Mouse (Mus musculus) intestine, embryonic 15.5 days (tissue): Measurements from ENCODE around the gene Taf3. TPM values are rescaled to one million over a fixed set of nuclear protein-coding genes. Genes with fewer than 3 reads are reported as not detected.

ENCODE experiments used
- ATAC-seq: fragments of 200-750 bp; cut with Nextera tagmentation; 2 replicates; pipeline ENCODE4 v1.8.0; 2017; ENCODE audit warnings: moderate TSS enrichment, moderate library complexity
- H3K27ac ChIP-seq: fragments of 300-500 bp; sonication (generic); 2 replicates; pipeline ENCODE4 v1.5.1; 2015; ENCODE audit warnings: mild to moderate bottlenecking, inconsistent platforms
- H3K27me3 ChIP-seq: fragments of 300-500 bp; sonication (generic); replicated peaks from 2 replicates; pipeline ENCODE4 v1.6.1; 2015; ENCODE audit warnings: inconsistent platforms
- H3K36me3 ChIP-seq: fragments of 300-500 bp; sonication (generic); 2 replicates; pipeline ENCODE4 v1.6.1; 2015; ENCODE audit warnings: inconsistent platforms
- H3K4me1 ChIP-seq: fragments of 300-500 bp; sonication (generic); replicated peaks from 2 replicates; pipeline ENCODE4 v1.6.1; 2015; ENCODE audit warnings: inconsistent platforms
- H3K4me2 ChIP-seq: fragments of 300-500 bp; sonication (generic); replicated peaks from 2 replicates; pipeline ENCODE4 v1.6.1; 2015; ENCODE audit warnings: mild to moderate bottlenecking, inconsistent platforms
- H3K4me3 ChIP-seq: fragments of 300-500 bp; sonication (generic); replicated peaks from 2 replicates; pipeline ENCODE4 v1.5.1; 2015; ENCODE audit warnings: inconsistent platforms
- H3K9ac ChIP-seq: fragments of 300-500 bp; sonication (generic); 2 replicates; pipeline ENCODE4 v1.6.1; 2015; ENCODE audit warnings: inconsistent platforms
- H3K9me3 ChIP-seq: fragments of 300-500 bp; sonication (generic); 2 replicates; pipeline ENCODE4 v1.6.1; 2016; ENCODE audit warnings: inconsistent platforms
- WGBS: fragments of 180-500 bp; shearing (Covaris S2); methylation state at CpG from one replicate; pipeline ENCODE4 v1.1.7; 2015; 5-methylcytosine and 5-hydroxymethylcytosine counted together
- polyA plus RNA-seq: library from polyadenylated mRNA; unstranded; fragments of >200 nt; fragmentation: Nextera tagmentation; extraction: Ambion mirVana; gene quantifications from 2 replicates; pipeline ENCODE4 v1.2.1, GENCODE M21; 2015

Taf3 gene
- polyA plus RNA-seq, 1 experiment from 2014 or later, result 11.1 TPM

DNA sequence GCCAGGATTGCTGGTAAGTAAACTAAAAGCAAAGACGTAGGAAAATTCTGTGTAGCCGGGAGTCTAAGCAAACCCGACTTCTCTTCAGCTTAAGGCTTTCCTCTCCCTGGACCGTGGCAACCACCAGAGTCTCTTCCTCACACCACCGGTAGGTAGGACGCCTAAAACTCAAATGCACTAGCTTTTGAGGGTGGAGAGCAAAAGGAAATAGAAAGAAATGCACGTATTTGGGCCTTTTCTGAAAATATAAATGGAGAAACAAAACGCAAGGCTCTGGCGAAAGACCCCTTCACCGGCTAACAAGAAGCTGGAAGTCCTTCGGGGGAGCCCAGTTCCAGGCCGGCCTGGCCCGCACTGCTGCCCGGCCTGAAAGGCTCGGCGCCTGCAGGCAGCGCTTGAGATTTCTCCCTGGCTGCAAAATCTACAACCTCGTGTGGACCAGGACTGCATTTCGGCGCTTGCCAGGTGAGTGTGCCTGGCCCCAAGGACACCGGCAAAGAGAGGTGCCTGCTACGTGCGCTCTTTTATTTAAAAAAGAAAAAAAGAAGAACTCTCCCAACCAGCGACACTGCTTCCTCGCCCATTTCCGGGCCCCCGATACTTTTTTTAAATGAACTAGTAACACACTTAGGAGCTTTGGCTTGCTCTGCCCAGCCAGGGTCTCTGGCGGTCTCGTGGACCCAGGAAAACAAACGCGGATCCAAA is 171.6 kb downstream of the Taf3 start:
- Histone ChIP-seq H3K4me1 (peaks cover 28% of the 10 kb centered on the region), H3K9me3 (no peaks in the 10 kb centered on the region), H3K27ac (no peak overlapping the region), H3K27me3 (peaks cover 81% of the 10 kb centered on the region), H3K36me3 (no peaks in the 10 kb centered on the region), H3K4me2 (peak overlapping the region; percentile 99), H3K9ac (no peak overlapping the region), H3K4me3 (peak overlapping the region; percentile 31)
- ATAC-seq, result no peak
- WGBS, result 12% methylated on average over 31 of the region's 31 CpGs

DNA sequence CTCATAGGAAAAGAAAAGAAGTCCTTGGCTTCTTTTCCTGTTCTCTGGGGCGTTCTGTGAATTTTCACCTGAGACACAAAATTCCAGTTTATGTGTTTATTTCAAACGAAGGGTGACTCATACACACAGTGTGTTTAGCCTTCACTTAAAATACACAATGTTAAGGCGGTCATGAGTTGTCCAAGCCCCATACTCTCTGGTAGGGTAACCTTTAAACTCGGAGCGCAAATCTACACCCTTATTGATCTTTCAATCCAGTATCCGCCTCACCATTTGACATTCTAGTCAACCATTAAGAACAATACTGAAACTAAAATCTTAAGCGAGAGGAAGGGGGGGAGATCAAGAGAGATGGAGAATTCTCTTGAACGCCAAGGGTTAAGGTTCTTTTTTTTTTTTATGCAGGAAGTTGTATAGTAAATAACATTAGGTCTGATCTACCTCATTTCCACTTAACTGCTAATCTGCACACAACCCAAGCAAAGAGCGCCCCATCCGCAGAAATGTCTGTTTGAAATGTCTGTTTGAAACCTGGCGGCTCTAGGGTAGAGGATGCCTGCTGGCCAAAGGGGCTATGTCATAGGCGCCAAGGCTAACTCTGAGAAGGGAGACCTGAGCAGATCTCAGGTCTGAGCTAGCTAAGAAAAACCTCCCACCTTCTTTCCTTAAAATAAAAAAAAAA is 172.6 kb downstream of the Taf3 start:
- Histone ChIP-seq H3K27ac (no peak overlapping the region), H3K9me3 (no peaks in the 10 kb centered on the region), H3K9ac (no peak overlapping the region), H3K27me3 (peaks cover 78% of the 10 kb centered on the region), H3K4me2 (no peak overlapping the region), H3K36me3 (no peaks in the 10 kb centered on the region), H3K4me1 (peaks cover 19% of the 10 kb centered on the region), H3K4me3 (no peak overlapping the region)
- WGBS, result 37% methylated on average over 12 of the region's 12 CpGs
- ATAC-seq, result no peak

DNA sequence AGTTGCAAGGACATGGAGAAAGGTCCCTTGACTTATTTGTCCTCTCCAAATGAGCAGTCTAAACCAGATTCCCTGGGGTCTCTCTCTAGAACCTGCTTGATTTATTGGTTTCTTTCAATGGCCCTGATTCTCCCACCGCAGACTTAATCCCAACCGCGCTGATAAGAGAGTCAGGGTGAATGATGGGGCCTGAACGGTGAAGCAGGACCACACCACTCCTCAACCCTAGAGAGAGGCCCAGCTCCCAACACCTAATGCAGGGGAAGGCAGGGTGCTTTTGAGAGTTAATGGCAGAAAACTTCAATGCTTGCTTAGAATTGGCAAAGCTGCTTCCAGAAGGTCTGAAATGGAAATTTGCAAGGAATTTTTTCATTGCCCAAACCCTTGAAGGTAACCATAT is 173.2 kb downstream of the Taf3 start:
- peaks cover 76% of the 10 kb centered on the region for H3K27me3 ChIP-seq
- no peak overlapping the region for H3K9ac ChIP-seq
- H3K9me3 ChIP-seq, result no peaks in the 10 kb centered on the region
- H3K4me3 ChIP-seq, result no peak overlapping the region
- no peak for ATAC-seq
- H3K27ac ChIP-seq, result no peak overlapping the region
- H3K4me2 ChIP-seq, result no peak overlapping the region
- WGBS, result 21% methylated on average over 4 of the region's 4 CpGs
- H3K4me1 ChIP-seq, result peaks cover 17% of the 10 kb centered on the region
- H3K36me3 ChIP-seq, result no peaks in the 10 kb centered on the region

DNA sequence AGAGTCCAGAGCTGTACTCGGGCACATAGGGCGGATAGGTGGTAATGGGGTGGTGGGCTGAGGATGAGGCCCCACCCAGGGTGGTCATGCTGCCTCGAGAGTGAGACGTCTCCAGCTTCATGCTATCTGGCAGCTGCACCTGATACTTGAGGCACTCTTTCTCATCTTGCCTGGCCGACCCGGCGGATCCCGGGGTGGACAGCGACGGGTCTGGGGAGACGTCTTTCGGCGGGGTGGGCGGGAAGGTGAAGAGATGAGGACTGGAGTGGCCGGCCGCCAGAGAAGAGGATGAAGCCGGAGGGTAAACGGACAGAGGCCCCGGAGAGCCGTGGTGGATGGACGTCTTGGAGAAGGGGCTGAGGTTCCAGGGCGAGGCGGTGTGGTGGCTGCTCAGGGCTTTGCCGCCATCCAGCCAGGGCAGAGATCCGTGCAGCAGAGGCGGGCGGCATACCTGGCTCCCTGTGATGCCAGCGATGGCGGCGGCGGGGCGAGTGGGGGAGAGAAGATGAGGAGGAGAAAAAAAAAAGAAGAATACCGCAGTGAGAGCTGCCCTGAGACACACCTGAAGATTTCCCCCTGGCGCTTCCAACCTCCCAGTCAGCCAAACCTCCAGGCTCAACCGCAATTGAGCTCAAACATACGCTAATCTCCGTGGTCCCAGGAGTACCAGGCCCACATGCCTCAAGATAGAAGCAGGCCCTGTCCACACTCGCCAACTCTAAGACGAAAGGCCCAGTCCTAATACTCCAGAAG is 173.8 kb downstream of the Taf3 start:
- Histone ChIP-seq H3K4me3 (no peak overlapping the region), H3K4me2 (no peak overlapping the region), H3K27me3 (peaks cover 73% of the 10 kb centered on the region), H3K27ac (no peak overlapping the region), H3K36me3 (no peaks in the 10 kb centered on the region), H3K9me3 (no peaks in the 10 kb centered on the region), H3K4me1 (peaks cover 16% of the 10 kb centered on the region), H3K9ac (no peak overlapping the region)
- ATAC-seq, result no peak
- 19% methylated on average over 39 of the region's 39 CpGs for WGBS

DNA sequence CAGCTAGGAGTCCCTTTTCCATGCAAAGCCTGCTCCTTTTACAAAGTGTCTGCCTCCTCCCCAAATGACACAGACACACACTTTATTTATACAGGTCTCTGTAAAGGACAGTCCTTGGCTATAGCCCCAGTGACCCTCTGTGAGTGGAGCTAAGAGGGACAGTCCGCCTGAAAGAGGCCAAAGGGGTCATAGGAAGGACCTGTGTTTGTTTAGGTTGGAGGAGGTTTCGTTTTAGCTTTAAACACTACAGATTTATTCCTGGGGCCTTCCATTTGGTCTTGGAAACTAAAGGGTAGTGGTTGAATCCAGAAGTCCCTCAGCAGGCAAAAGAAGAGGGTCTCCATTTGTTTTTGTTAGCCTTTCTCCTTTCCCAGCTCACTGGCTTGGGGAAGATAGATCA is 174.6 kb downstream of the Taf3 start:
- 51% methylated on average over 2 of the region's 2 CpGs for WGBS
- Histone ChIP-seq H3K4me1 (peaks cover 16% of the 10 kb centered on the region), H3K9me3 (no peaks in the 10 kb centered on the region), H3K4me3 (no peak overlapping the region), H3K9ac (no peak overlapping the region), H3K27me3 (peaks cover 73% of the 10 kb centered on the region), H3K4me2 (no peak overlapping the region), H3K27ac (no peak overlapping the region), H3K36me3 (no peaks in the 10 kb centered on the region)
- no peak for ATAC-seq

DNA sequence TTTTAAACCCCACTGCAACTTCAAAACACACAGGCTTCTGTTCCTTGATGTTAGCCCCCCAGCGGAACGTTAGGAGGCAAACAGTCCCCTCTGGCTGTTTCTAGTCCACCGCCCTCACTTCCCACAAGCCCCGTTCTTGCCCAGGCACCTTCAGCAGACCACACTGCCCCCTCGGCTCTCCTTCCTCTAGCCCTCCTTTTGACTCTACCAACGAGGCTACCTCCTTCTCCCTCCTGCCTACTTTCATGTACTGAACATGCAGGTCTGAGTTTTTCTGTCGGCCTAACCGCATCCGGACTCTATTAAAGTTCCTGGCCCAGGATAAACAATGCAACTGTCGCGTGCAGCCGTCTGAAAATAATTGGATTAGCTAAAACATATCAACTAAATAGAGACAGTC is 175.7 kb downstream of the Taf3 start:
- no peaks in the 10 kb centered on the region for H3K36me3 ChIP-seq
- no peak overlapping the region for H3K27ac ChIP-seq
- H3K27me3 ChIP-seq, result peaks cover 64% of the 10 kb centered on the region
- no peak overlapping the region for H3K4me3 ChIP-seq
- no peak overlapping the region for H3K4me2 ChIP-seq
- ATAC-seq, result no peak
- peaks cover 8% of the 10 kb centered on the region; the same call in 1 of the 2 replicates for H3K4me1 ChIP-seq
- WGBS, result 26% methylated on average over 12 of the region's 12 CpGs
- no peak overlapping the region for H3K9ac ChIP-seq
- H3K9me3 ChIP-seq, result no peaks in the 10 kb centered on the region

DNA sequence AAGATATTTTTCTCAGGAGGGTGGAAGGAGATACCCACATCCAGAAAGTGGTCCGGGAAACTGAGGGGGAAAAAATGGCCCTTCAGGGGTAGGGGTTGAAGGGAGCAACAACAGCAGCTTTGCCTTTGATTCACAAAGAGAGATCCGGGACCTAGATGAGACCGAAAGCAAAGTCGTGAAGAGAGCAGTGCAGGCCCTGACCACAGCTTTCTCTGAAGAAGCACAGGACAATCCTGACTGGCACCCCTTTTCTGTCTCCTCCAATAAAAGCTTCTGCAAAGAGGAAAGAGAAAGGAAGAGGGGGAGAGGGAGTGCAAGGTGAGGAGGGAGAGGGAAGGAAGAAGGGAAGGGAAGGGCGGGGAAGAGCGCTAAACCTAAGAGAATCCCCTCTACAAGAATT is 176.6 kb downstream of the Taf3 start:
- Histone ChIP-seq H3K9me3 (no peaks in the 10 kb centered on the region), H3K4me2 (no peak overlapping the region), H3K9ac (no peak overlapping the region), H3K27me3 (peaks cover 56% of the 10 kb centered on the region), H3K27ac (no peak overlapping the region), H3K4me3 (no peak overlapping the region), H3K4me1 (0 out of 2 replicates have a peak, but pooled peaks cover under 1% of the 10 kb centered on the region), H3K36me3 (no peaks in the 10 kb centered on the region)
- no peak for ATAC-seq
- WGBS, result 58% methylated on average over 6 of the region's 6 CpGs

DNA sequence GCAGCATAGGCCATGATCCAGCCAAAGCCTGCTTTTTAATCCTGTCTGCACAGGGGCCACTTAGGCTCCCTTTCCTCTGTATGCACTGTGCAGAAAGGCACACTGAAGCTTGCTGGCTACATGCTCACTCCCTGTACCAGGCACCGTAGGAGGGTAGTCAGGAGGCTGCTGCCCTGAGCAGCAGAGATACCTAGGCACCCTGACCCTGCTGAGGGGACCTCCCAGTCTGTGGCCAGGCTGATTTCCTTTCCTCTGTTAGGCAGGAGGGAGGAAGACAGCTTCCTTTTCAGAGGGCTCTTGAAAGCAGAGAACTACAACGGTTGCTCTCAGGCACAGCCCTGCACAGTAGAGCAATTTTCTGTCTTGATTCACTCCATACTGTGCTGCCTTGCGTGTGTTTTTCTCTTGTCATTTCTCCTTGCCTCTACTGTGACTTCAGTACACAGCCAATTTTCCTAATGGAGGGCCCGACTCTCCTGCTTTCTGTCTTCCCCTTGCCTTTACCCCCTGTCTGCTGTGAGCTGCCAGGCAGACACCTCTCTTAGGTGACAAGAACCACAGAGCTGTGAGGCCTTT is 177.2 kb downstream of the Taf3 start:
- H3K27me3 ChIP-seq, result peaks cover 51% of the 10 kb centered on the region
- H3K27ac ChIP-seq, result no peak overlapping the region
- no peaks in the 10 kb centered on the region for H3K4me1 ChIP-seq
- 40% methylated on average over 4 of the region's 4 CpGs for WGBS
- H3K36me3 ChIP-seq, result no peaks in the 10 kb centered on the region
- H3K9me3 ChIP-seq, result no peaks in the 10 kb centered on the region
- H3K9ac ChIP-seq, result no peak overlapping the region
- no peak overlapping the region for H3K4me3 ChIP-seq
- no peak overlapping the region for H3K4me2 ChIP-seq
- ATAC-seq, result no peak

DNA sequence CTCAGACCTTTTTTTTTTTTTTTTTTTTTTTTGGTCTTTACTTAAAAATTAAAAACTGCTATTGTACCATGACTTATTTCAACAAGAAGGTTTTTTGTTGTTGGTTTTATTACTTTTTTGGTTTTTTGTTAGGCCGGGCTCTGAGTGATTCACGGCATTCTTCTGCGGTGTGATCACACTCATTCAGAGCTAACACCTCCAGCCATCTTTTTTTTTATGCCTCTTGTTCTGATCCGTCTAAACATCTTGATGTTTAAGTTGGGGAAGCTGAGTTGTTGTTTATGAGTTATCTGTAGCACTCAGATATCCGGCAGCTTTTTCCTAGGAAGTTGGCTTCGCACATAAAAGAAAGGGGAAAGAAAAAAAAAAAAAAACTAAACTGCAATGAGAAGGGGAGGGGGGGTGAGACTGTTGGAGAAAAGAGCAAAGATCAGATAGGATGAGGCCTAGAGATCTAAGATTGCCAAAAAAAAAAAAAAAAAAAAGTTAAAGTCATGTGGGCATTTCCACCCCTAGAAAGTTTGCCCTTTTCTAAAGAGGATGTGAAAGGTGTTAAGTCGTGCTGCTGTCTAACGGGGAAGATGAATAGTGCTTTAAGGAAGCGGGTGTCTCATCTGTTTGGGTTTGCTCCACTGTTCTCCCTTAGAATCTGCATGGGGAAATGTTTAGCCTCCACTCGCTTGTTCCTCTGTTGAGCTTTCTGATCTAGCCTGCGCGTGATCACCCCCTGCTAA is 181.1 kb downstream of the Taf3 start:
- no peaks in the 10 kb centered on the region for H3K4me1 ChIP-seq
- no peaks in the 10 kb centered on the region for H3K9me3 ChIP-seq
- no peak overlapping the region for H3K4me3 ChIP-seq
- peaks cover 12% of the 10 kb centered on the region for H3K27me3 ChIP-seq
- WGBS, result 64% methylated on average over 12 of the region's 12 CpGs
- H3K9ac ChIP-seq, result no peak overlapping the region
- no peaks in the 10 kb centered on the region for H3K36me3 ChIP-seq
- ATAC-seq, result no peak
- H3K4me2 ChIP-seq, result no peak overlapping the region
- no peak overlapping the region for H3K27ac ChIP-seq
